ENCODE assay signal across 23 mouse cellular contexts in genomic region chr5:146783891-146784290, GRCm38 (mm10). TPM values are rescaled to one million over a fixed set of nuclear protein-coding genes. Genes with fewer than 3 reads are reported as not detected.
DNase-seq lines count a peak whose midpoint lies in the region; ATAC-seq and TF ChIP-seq lines count a peak whose summit lies in the region.
"Had no signal": no experiment of that assay in that cellular context is flagged by ENCODE, and none has a peak within 500 bp of the region (broad histone marks: within the 10 kb centered on the region; RNA-seq: fewer than 3 reads in every experiment).

No protein-coding gene starts in this region.

- H3K9me3 ChIP-seq in forebrain, embryonic 13.5 days (replicated peaks): no peaks in the 10 kb centered on the region
- H3K9me3 ChIP-seq: embryonic facial prominence, embryonic 13.5 days; embryonic facial prominence, embryonic 15.5 days; forebrain, embryonic 10.5 days; forebrain, embryonic 12.5 days; forebrain, embryonic 15.5 days; G1E had no signal

- no peak overlapping the region for H3K9ac ChIP-seq in forebrain, embryonic 13.5 days
- H3K9ac ChIP-seq: embryonic facial prominence, embryonic 13.5 days; embryonic facial prominence, embryonic 15.5 days; forebrain, embryonic 12.5 days; forebrain, embryonic 15.5 days; forebrain, postnatal 0 days had no signal

- no peak for ATAC-seq in forebrain, embryonic 13.5 days
- ATAC-seq: forebrain, postnatal 0 days; Patski had no signal

- WGBS in spleen, adult 2 months: 69% methylated on average over 10 of the region's 10 CpGs
- WGBS in forebrain, embryonic 13.5 days: 95% methylated on average over 10 of the region's 10 CpGs
- 85% methylated on average over 10 of the region's 10 CpGs for WGBS in lung, adult 2 months

- DNase-seq in spleen, adult 2 months (ENCODE audit: low read depth in 1 of 2, low spot score in 2 of 2): no peak
- DNase-seq in spleen, adult 12 weeks (ENCODE audit: low spot score): no peak
- DNase-seq in CD4-positive helper T cell, adult 2 months (ENCODE audit: low read depth, low spot score): peak; percentile 73
- peak; percentile 61 to 62 for DNase-seq in CD8-positive naive resting alpha-beta T cell, adult 2 months (ENCODE audit: low read depth in 2 of 2, low spot score in 2 of 2)
- peak; percentile 81 for DNase-seq in T-cell, adult 2 months (ENCODE audit: low spot score)
- no peak for DNase-seq in cerebellum, adult 11-12 months
- DNase-seq in lung, adult 2 months: no peak
- DNase-seq: adrenal gland, adult 8-10 months; adrenal gland, postnatal 36 days; cerebellum, adult 8-10 months; cerebellum, adult 9-11 months; cerebellum, postnatal 36 days; embryo, embryonic 11 days; forebrain, postnatal 0 days had no signal

- no peak overlapping the region for H3K4me2 ChIP-seq in forebrain, embryonic 13.5 days
- H3K4me2 ChIP-seq: embryonic facial prominence, embryonic 13.5 days; embryonic facial prominence, embryonic 15.5 days; forebrain, embryonic 12.5 days; forebrain, embryonic 15.5 days had no signal

- H3K27me3 ChIP-seq in spleen, adult 2 months (ENCODE audit: control insufficient read depth, insufficient read depth, low read length): no peaks in the 10 kb centered on the region
- H3K27me3 ChIP-seq in forebrain, embryonic 13.5 days: no peaks in the 10 kb centered on the region
- H3K27me3 ChIP-seq: embryonic facial prominence, embryonic 13.5 days; embryonic facial prominence, embryonic 15.5 days; forebrain, embryonic 12.5 days; forebrain, embryonic 15.5 days; Patski had no signal

- peaks cover 1% of the 10 kb centered on the region; the same call in 1 of the 2 replicates for H3K36me3 ChIP-seq in spleen, adult 2 months (ENCODE audit: control insufficient read depth, insufficient read depth, low read length)
- no peaks in the 10 kb centered on the region for H3K36me3 ChIP-seq in forebrain, embryonic 13.5 days (ENCODE audit: poor library complexity, severe bottlenecking)
- H3K36me3 ChIP-seq: embryonic facial prominence, embryonic 13.5 days; forebrain, embryonic 12.5 days; forebrain, embryonic 15.5 days had no signal

- H3K4me1 ChIP-seq in spleen, adult 2 months (ENCODE audit: control insufficient read depth, insufficient read depth, insufficient read length): peaks cover 51% of the 10 kb centered on the region
- peaks cover 3% of the 10 kb centered on the region; the same call in 1 of the 2 replicates for H3K4me1 ChIP-seq in forebrain, embryonic 13.5 days
- peaks cover 25% of the 10 kb centered on the region for H3K4me1 ChIP-seq in lung, adult 2 months (ENCODE audit: control insufficient read depth, insufficient read depth, low read length)

- H3K27ac ChIP-seq in spleen, adult 2 months (ENCODE audit: insufficient read depth, low read length): peak overlapping the region; percentile 46
- H3K27ac ChIP-seq in forebrain, embryonic 13.5 days: no peak overlapping the region
- H3K27ac ChIP-seq: embryonic facial prominence, embryonic 13.5 days; embryonic facial prominence, embryonic 15.5 days; forebrain, embryonic 10.5 days; forebrain, embryonic 12.5 days; forebrain, embryonic 15.5 days had no signal

- TF ChIP-seq POLR2A in spleen, adult 2 months (IDR thresholded peaks at IDR 0.05; ENCODE audit: low read depth, low read length): no peak
- TF ChIP-seq POLR2A in lung, adult 2 months (IDR thresholded peaks at IDR 0.05; ENCODE audit: borderline replicate concordance, extremely low read depth, low read depth, low read length): no peak

- no peak for TF ChIP-seq CTCF in spleen, adult 2 months (IDR thresholded peaks at IDR 0.05; ENCODE audit: extremely low read depth, insufficient read depth, insufficient read length, insufficient replicate concordance)
- no peak for TF ChIP-seq CTCF in lung, adult 2 months (IDR thresholded peaks at IDR 0.05; ENCODE audit: insufficient read depth, low read length)

- H3K4me3 ChIP-seq in spleen, adult 2 months (ENCODE audit: extremely low read depth, insufficient read depth, insufficient read length): no peak overlapping the region
- H3K4me3 ChIP-seq in forebrain, embryonic 13.5 days: no peak overlapping the region
- H3K4me3 ChIP-seq in lung, adult 2 months (replicated peaks; ENCODE audit: extremely low read depth, low read depth, low read length): no peak overlapping the region
- H3K4me3 ChIP-seq: embryonic facial prominence, embryonic 13.5 days; embryonic facial prominence, embryonic 15.5 days; erythroblast, embryonic 14.5 days; forebrain, embryonic 10.5 days; forebrain, embryonic 12.5 days; forebrain, embryonic 15.5 days had no signal

RNA-seq across cellular contexts. Expression of gene Usp12, which starts 10.9 kb away (rescaled TPM):
- polyA plus RNA-seq in spleen, adult 2 months (2012; rRNA removed): 14.0 and 14.3 TPM in 2 replicates
- polyA plus RNA-seq in forebrain, embryonic 13.5 days (2015; fragmentation: Nextera tagmentation; extraction: Ambion mirVana): 11.0 and 13.5 TPM in 2 replicates
- 9.8 and 14.9 TPM in 2 replicates for polyA plus RNA-seq in lung, adult 2 months (2012; rRNA removed)

RNA-seq across cellular contexts. Expression of gene Rpl21, which starts 48.8 kb away (rescaled TPM):
- 54.0 and 59.1 TPM in 2 replicates for polyA plus RNA-seq in spleen, adult 2 months (2012; rRNA removed)
- 427 and 455 TPM in 2 replicates for polyA plus RNA-seq in forebrain, embryonic 13.5 days (2015; fragmentation: Nextera tagmentation; extraction: Ambion mirVana)
- polyA plus RNA-seq in lung, adult 2 months (2012; rRNA removed): 43.4 and 72.0 TPM in 2 replicates

Comparison
In these comparisons a context has a peak if more than half of its experiments do, and no peak if none do; other contexts are left out.
1. DNase-seq: peak in CD4-positive helper T cell, adult 2 months (single experiment), CD8-positive naive resting alpha-beta T cell, adult 2 months (2 of 2) and T-cell, adult 2 months (single experiment); none in spleen, adult 2 months (0 of 2), spleen, adult 12 weeks (single experiment), cerebellum, adult 11-12 months (single experiment) and lung, adult 2 months (single experiment).